ENCODE assay signal across 28 mouse cellular contexts in the genomic region with DNA sequence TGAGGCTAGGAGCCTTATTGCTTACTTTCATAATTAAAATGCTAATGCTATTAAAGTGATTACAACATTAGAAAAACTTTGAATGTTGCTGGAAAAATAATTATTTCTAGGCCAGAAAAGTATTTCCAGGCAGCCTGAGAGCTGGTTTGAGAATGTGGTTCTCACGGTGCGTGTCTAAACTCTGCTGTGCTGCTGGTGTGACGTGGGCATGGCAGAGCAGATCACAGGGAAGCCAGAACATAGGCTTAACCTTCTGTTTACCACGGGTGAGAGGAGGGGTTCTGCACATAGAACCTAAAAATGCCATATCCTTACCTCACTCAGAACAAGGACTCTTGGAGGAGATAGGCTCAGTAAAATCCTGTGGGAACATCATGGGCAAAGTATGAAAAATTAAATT. TPM values are rescaled to one million over a fixed set of nuclear protein-coding genes. Genes with fewer than 3 reads are reported as not detected.
DNase-seq lines count a peak whose midpoint lies in the region; ATAC-seq and TF ChIP-seq lines count a peak whose summit lies in the region.
"Had no signal": no experiment of that assay in that cellular context is flagged by ENCODE, and none has a peak within 500 bp of the region (broad histone marks: within the 10 kb centered on the region; RNA-seq: fewer than 3 reads in every experiment).

No protein-coding gene starts in this region.

- H3K4me1 ChIP-seq in heart, embryonic 12.5 days (replicated peaks) = peaks cover 47% of the 10 kb centered on the region
- peaks cover 32% of the 10 kb centered on the region for H3K4me1 ChIP-seq in kidney, adult 2 months (ENCODE audit: control insufficient read depth, insufficient read depth, low read length)
- H3K4me1 ChIP-seq in kidney, embryonic 14.5 days (ENCODE audit: control insufficient read depth, insufficient read depth, low read length) = peaks cover 15% of the 10 kb centered on the region
- H3K4me1 ChIP-seq in E14TG2a.4 (replicated peaks; ENCODE audit: low read depth, low read length) (peaks cover 77% of the 10 kb centered on the region), ES-Bruce4 (ENCODE audit: control insufficient read depth, insufficient read depth, low read length) (peaks cover 6% of the 10 kb centered on the region)

- peak overlapping the region; percentile 18; the same call in 1 of the 2 replicates for H3K9ac ChIP-seq in heart, embryonic 12.5 days
- H3K9ac ChIP-seq in kidney, embryonic 14.5 days (ENCODE audit: low read depth, low read length) = no peak overlapping the region
- H3K9ac ChIP-seq in ES-Bruce4 (ENCODE audit: low read depth, poor library complexity, severe bottlenecking) = peak overlapping the region; percentile 87
- H3K9ac ChIP-seq: forebrain, embryonic 13.5 days; hindbrain, embryonic 15.5 days; limb, embryonic 15.5 days; liver, embryonic 13.5 days; lung, embryonic 14.5 days; stomach, embryonic 15.5 days had no signal

- H3K9me3 ChIP-seq in heart, embryonic 12.5 days (replicated peaks) = no peaks in the 10 kb centered on the region
- H3K9me3 ChIP-seq in kidney, embryonic 14.5 days (ENCODE audit: control insufficient read depth, low read length) = no peaks in the 10 kb centered on the region
- H3K9me3 ChIP-seq in E14TG2a.4 (ENCODE audit: low read length) = no peaks in the 10 kb centered on the region
- H3K9me3 ChIP-seq in ES-Bruce4 (replicated peaks; ENCODE audit: control insufficient read depth, insufficient read depth, low read length, poor library complexity, severe bottlenecking) = no peaks in the 10 kb centered on the region
- H3K9me3 ChIP-seq: forebrain, embryonic 13.5 days; hindbrain, embryonic 10.5 days; hindbrain, embryonic 15.5 days; limb, embryonic 10.5 days; limb, embryonic 15.5 days; liver, embryonic 13.5 days; stomach, embryonic 15.5 days had no signal

- no peak overlapping the region for H3K27ac ChIP-seq in heart, embryonic 12.5 days (ENCODE audit: poor library complexity, severe bottlenecking)
- H3K27ac ChIP-seq in kidney, adult 2 months (ENCODE audit: insufficient read depth, low read depth, low read length) = peak overlapping the region; percentile 99
- no peak overlapping the region for H3K27ac ChIP-seq in kidney, embryonic 14.5 days (ENCODE audit: low read depth, low read length)
- H3K27ac ChIP-seq in ES-Bruce4 (ENCODE audit: insufficient read depth, low read length) = peak overlapping the region; percentile 80
- H3K27ac ChIP-seq: forebrain, embryonic 13.5 days; hindbrain, embryonic 10.5 days; hindbrain, embryonic 15.5 days; limb, embryonic 10.5 days had no signal

- TF ChIP-seq CTCF in kidney, adult 2 months (conservative IDR thresholded peaks at IDR 0.05; ENCODE audit: insufficient read depth, insufficient read length, low read depth, low read length) = no peak
- TF ChIP-seq CTCF in E14TG2a.4 (conservative IDR thresholded peaks at IDR 0.05; ENCODE audit: low read length) = no peak
- no peak for TF ChIP-seq CTCF in ES-Bruce4 (IDR thresholded peaks at IDR 0.05; ENCODE audit: low read depth, low read length)

- WGBS in heart, embryonic 12.5 days = 52% methylated on average over 4 of the region's 4 CpGs
- 37% methylated on average over 4 of the region's 4 CpGs for WGBS in kidney, adult 2 months
- 67% methylated on average over 4 of the region's 4 CpGs for WGBS in kidney, embryonic 14.5 days

- H3K27me3 ChIP-seq in heart, embryonic 12.5 days (replicated peaks) = no peaks in the 10 kb centered on the region
- H3K27me3 ChIP-seq in kidney, adult 2 months (replicated peaks; ENCODE audit: control insufficient read depth, insufficient read depth, low read length) = no peaks in the 10 kb centered on the region
- no peaks in the 10 kb centered on the region for H3K27me3 ChIP-seq in kidney, embryonic 14.5 days (ENCODE audit: control insufficient read depth, insufficient read depth, low read length)
- H3K27me3 ChIP-seq in E14TG2a.4 (ENCODE audit: insufficient read depth, low read length) (no peaks in the 10 kb centered on the region), ES-Bruce4 (ENCODE audit: control insufficient read depth, insufficient read depth, low read length, poor library complexity, severe bottlenecking) (no peaks in the 10 kb centered on the region)
- H3K27me3 ChIP-seq: forebrain, embryonic 13.5 days; hindbrain, embryonic 15.5 days; limb, embryonic 15.5 days; liver, embryonic 13.5 days; stomach, embryonic 15.5 days had no signal

- no peak for DNase-seq in heart, adult 9 months (ENCODE audit: low spot score in 2 of 2)
- DNase-seq in kidney, adult 2 months = no peak
- no peak for DNase-seq in MN1 (ENCODE audit: low spot score)
- DNase-seq: adrenal gland, postnatal 25 days; B cell, adult 2 months; cerebellum, adult 11-12 months; cerebellum, adult 9-11 months; gastrocnemius, postnatal 25 days; kidney, postnatal 14 days; layer of hippocampus, adult 9-11 months; liver, embryonic 13.5 days; lung, embryonic 14.5 days; lung, postnatal 14 days; right cerebral cortex, postnatal 25 days; thymus, adult 18-20 months; thymus, postnatal 25 days had no signal

- no peak overlapping the region for H3K4me3 ChIP-seq in heart, embryonic 12.5 days
- H3K4me3 ChIP-seq in kidney, adult 2 months (ENCODE audit: insufficient read depth, low read depth, low read length) = peak overlapping the region; percentile 36; the same call in 1 of the 2 replicates
- no peak overlapping the region for H3K4me3 ChIP-seq in kidney, embryonic 14.5 days (ENCODE audit: low read length)
- H3K4me3 ChIP-seq in E14TG2a.4 (replicated peaks; ENCODE audit: low read length) (peak overlapping the region; percentile 70), ES-Bruce4 (ENCODE audit: low read depth, low read length) (peak overlapping the region; percentile 74)
- H3K4me3 ChIP-seq: forebrain, embryonic 13.5 days; hindbrain, embryonic 10.5 days; hindbrain, embryonic 15.5 days; limb, embryonic 10.5 days; limb, embryonic 15.5 days; liver, embryonic 13.5 days; stomach, embryonic 15.5 days had no signal

- no peak for ATAC-seq in heart, embryonic 12.5 days (ENCODE audit: insufficient number of reproducible peaks, low FRiP score)
- no peak for ATAC-seq in kidney, embryonic 14.5 days (ENCODE audit: low FRiP score, low TSS enrichment)
- ATAC-seq: forebrain, embryonic 13.5 days; inflammation-experienced regulatory T-cells, adult 6 months; midbrain, embryonic 16.5 days had no signal

- H3K4me2 ChIP-seq in heart, embryonic 12.5 days = no peak overlapping the region
- no peak overlapping the region for H3K4me2 ChIP-seq in kidney, embryonic 14.5 days (replicated peaks; ENCODE audit: low read depth, low read length)
- H3K4me2 ChIP-seq: forebrain, embryonic 13.5 days; hindbrain, embryonic 15.5 days; limb, embryonic 15.5 days; liver, embryonic 13.5 days; lung, embryonic 14.5 days; stomach, embryonic 15.5 days had no signal

- TF ChIP-seq POLR2A in kidney, adult 2 months (IDR thresholded peaks at IDR 0.05; ENCODE audit: low read depth, low read length) = no peak
- no peak for TF ChIP-seq POLR2A in ES-Bruce4 (IDR thresholded peaks at IDR 0.05; ENCODE audit: insufficient read depth, low read length)

- TF ChIP-seq EP300 in ES-Bruce4 (IDR thresholded peaks at IDR 0.05; ENCODE audit: insufficient read depth, low read depth, low read length) = no peak

- H3K36me3 ChIP-seq in heart, embryonic 12.5 days = no peaks in the 10 kb centered on the region
- H3K36me3 ChIP-seq in kidney, adult 2 months (ENCODE audit: control insufficient read depth, insufficient read depth, low read length) = no peaks in the 10 kb centered on the region
- no peaks in the 10 kb centered on the region for H3K36me3 ChIP-seq in kidney, embryonic 14.5 days (ENCODE audit: control insufficient read depth, insufficient read depth, low read length)
- H3K36me3 ChIP-seq in E14TG2a.4 (ENCODE audit: insufficient read depth, low read length) (peaks cover 14% of the 10 kb centered on the region), ES-Bruce4 (ENCODE audit: control insufficient read depth, insufficient read depth, low read length, poor library complexity, severe bottlenecking) (no peaks in the 10 kb centered on the region)
- H3K36me3 ChIP-seq: hindbrain, embryonic 10.5 days; hindbrain, embryonic 15.5 days; limb, embryonic 10.5 days; limb, embryonic 15.5 days; liver, embryonic 13.5 days; stomach, embryonic 15.5 days had no signal

RNA-seq across cellular contexts. Expression of a gene that starts 18.8 kb away (rescaled TPM):
- polyA plus RNA-seq in heart, embryonic 12.5 days (2016; fragmentation: Nextera tagmentation; extraction: Ambion mirVana) = 2.9 and 3.5 TPM in 2 replicates
- polyA plus RNA-seq in kidney, adult 2 months (2012; rRNA removed) = 9.5 and 10.1 TPM in 2 replicates
- polyA plus RNA-seq in kidney, embryonic 14.5 days (2014; fragmentation: Nextera tagmentation; extraction: Ambion mirVana) = 6.6 and 10.6 TPM in 2 replicates
- polyA plus RNA-seq in ES-Bruce4 (2011; ENCODE audit: insufficient read depth, insufficient read length, low read depth, missing spikeins) = 59.2 and 64.2 TPM in 2 replicates

Comparison
In these comparisons a context has a peak if more than half of its experiments do, and no peak if none do; other contexts are left out.
1. H3K27ac ChIP-seq: peak in kidney, adult 2 months (single experiment) and ES-Bruce4 (single experiment); none in heart, embryonic 12.5 days (single experiment) and kidney, embryonic 14.5 days (single experiment).
2. H3K4me3 ChIP-seq: peak in kidney, adult 2 months (single experiment), E14TG2a.4 (single experiment) and ES-Bruce4 (single experiment); none in heart, embryonic 12.5 days (single experiment) and kidney, embryonic 14.5 days (single experiment).